Mouse (Mus musculus) left cerebral cortex, adult 2 months (tissue): Measurements from ENCODE around the gene Use1. TPM values are rescaled to one million over a fixed set of nuclear protein-coding genes. Genes with fewer than 3 reads are reported as not detected.

ENCODE experiments used
- DNase-seq, 2 experiments: peaks; one replicate each; pipeline ENCODE4 v3.0.0; 2021 to 2022; ENCODE audit warnings: low spot score in 2 of 2, mixed read lengths in 1 of 2; ENCODE audit errors: extremely low spot score in 1 of 2
- H3K27ac ChIP-seq: fragments of 200-600 bp; 2 replicates; pipeline ENCODE4 v1.8.1; 2022
- H3K4me3 ChIP-seq: fragments of 200-600 bp; 2 replicates; pipeline ENCODE4 v1.8.1; 2022
- CTCF ChIP-seq: fragments of 200-600 bp; IDR thresholded peaks from 2 replicates; pipeline ENCODE4 v1.8.1; 2022; ENCODE audit warnings: antibody characterized with exemption, mild to moderate bottlenecking, moderate library complexity
- intact Hi-C: fragments of 180-260 bp; cut with DNase I; formaldehyde crosslinking; loops from one replicate; pipeline ENCODE4 v1.15.1; 2025
- total RNA-seq, 2 experiments: library from RNA; stranded (reverse); gene quantifications; 2 replicates each; pipeline ENCODE4 v1.2.3; 2021

Use1 gene
- total RNA-seq, 2 experiments from 2014 or later: 110 to 113 TPM

DNA sequence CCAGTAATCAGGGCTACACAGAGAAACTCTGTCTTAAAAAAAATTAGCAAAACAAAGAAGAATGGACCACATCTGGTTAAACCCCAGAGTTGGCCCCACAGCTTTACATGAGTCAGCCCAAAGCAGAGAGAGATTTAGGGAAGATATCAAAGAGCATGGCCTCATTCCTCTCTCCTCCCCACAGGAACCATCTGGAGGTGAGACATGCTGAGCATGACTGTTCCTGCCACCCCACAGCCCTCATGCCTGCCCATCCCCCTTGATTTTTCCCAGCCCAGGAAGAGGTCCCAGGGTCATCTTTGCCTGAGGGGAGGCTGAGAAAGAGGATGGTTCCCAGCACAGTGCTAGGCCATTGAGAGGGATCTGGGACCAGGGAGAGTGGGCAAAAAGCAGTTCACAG is 1.7 kb downstream of the Use1 start:
- TF ChIP-seq CTCF: no peak
- intact Hi-C loops: loop anchor here (5.0 kb wide), 3 partner anchors 96 to 554 kb away; partner anchors contain the start of genes Haus8, Myo9b and Rpl18a

GRCm38 (mm10) chr8:71369040-71369718 is 2.5 kb downstream of the Use1 start:
- Histone ChIP-seq H3K27ac (no peak overlapping the region), H3K4me3 (no peak overlapping the region)
- intact Hi-C loops: loop anchor here (5.0 kb wide), 3 partner anchors 97 to 553 kb away; partner anchors contain the start of genes Haus8, Myo9b and Rpl18a
- DNase-seq: no peak
- no peak for TF ChIP-seq CTCF

More for the DNA sequence above, 1.7 kb downstream of the Use1 start:
- no peak for DNase-seq
- H3K4me3 ChIP-seq: no peak overlapping the region
- H3K27ac ChIP-seq: no peak overlapping the region

GRCm38 (mm10) chr8:71370711-71371235 is 4.1 kb downstream of the Use1 start:
- no peak for TF ChIP-seq CTCF
- Histone ChIP-seq H3K4me3 (peak overlapping the region; percentile 95), H3K27ac (peak overlapping the region; percentile 99)
- DNase-seq: no peak
- intact Hi-C loops: loop anchor here (5.0 kb wide), 1 partner anchor 92 kb away; the partner anchor contains the start of genes Abhd8 and Mrpl34

DNA sequence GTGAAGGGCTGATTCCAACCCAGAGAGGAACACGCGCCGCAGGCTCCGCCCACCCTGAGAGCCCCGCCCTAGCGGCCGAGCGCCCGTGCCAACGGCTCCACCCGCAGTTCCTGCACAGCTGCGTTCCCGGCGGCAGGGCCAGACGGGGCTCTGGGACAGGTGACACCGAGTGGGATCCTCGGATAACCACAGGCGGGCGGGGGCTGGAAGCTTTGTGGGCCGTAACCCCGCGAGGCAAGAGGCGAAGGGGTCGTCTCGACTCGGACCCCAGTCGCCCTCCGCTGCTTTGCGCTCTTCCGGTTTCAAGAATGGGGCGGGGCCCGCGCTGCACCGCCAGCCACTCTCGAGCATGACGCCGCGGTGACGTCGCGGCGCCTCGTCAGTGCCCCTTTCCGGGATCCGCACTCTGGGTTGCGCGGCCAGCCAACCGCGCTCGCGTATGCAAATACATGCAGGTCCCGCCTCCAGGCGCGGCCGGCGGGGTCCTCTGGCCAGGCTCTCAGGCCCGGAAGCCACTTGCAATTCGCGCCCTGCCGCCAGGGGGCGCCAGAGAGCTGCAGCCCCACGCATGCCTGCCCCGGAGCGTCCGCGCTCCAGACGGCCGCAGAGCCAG is 4.7 kb downstream of the Use1 start, which contains the start of gene Ocel1:
Gene Ocel1 (plus strand): TSS at position 63 of the 613 bp plus-strand sequence.
- intact Hi-C loops: loop anchor here (5.0 kb wide), 1 partner anchor 91 kb away; the partner anchor contains the start of genes Abhd8 and Mrpl34
- Histone ChIP-seq H3K4me3 (peak within 1 kb of the TSS; percentile 95), H3K27ac (peak within 1 kb of the TSS; percentile 99)
- peak; percentile 98 to 99 for DNase-seq
- peak; percentile 100 for TF ChIP-seq CTCF

- intact Hi-C loops: loop anchor here (5.0 kb wide), 1 partner anchor 90 kb away; the partner anchor contains the start of genes Abhd8 and Mrpl34
- TF ChIP-seq CTCF: no peak
- H3K27ac ChIP-seq: no peak overlapping the region
- H3K4me3 ChIP-seq: no peak overlapping the region
- DNase-seq: no peak
Observed at GRCm38 (mm10) chr8:71372427-71372826, 5.8 kb downstream of the Use1 start.

GRCm38 (mm10) chr8:71373000-71373399 is 6.4 kb downstream of the Use1 start:
- H3K4me3 ChIP-seq: no peak overlapping the region
- TF ChIP-seq CTCF: no peak
- intact Hi-C loops: loop anchor here (5.0 kb wide), 1 partner anchor 89 kb away; the partner anchor contains the start of genes Abhd8 and Mrpl34
- H3K27ac ChIP-seq: no peak overlapping the region
- no peak for DNase-seq

GRCm38 (mm10) chr8:71374616-71375206 is 8.1 kb downstream of the Use1 start:
- TF ChIP-seq CTCF: no peak
- no peak for DNase-seq
- intact Hi-C loops: loop anchor here (5.0 kb wide), 1 partner anchor 88 kb away; the partner anchor contains the start of genes Abhd8 and Mrpl34
- Histone ChIP-seq H3K27ac (no peak overlapping the region), H3K4me3 (no peak overlapping the region)

- TF ChIP-seq CTCF: no peak; the same call in 1 of the 2 replicates
- DNase-seq: peak; percentile 68 to 78
- intact Hi-C loops: no loop called here
- H3K4me3 ChIP-seq: peak overlapping the region; percentile 42
- peak overlapping the region; percentile 62 for H3K27ac ChIP-seq
Observed at GRCm38 (mm10) chr8:71375581-71376422, 9.2 kb downstream of the Use1 start.

DNA sequence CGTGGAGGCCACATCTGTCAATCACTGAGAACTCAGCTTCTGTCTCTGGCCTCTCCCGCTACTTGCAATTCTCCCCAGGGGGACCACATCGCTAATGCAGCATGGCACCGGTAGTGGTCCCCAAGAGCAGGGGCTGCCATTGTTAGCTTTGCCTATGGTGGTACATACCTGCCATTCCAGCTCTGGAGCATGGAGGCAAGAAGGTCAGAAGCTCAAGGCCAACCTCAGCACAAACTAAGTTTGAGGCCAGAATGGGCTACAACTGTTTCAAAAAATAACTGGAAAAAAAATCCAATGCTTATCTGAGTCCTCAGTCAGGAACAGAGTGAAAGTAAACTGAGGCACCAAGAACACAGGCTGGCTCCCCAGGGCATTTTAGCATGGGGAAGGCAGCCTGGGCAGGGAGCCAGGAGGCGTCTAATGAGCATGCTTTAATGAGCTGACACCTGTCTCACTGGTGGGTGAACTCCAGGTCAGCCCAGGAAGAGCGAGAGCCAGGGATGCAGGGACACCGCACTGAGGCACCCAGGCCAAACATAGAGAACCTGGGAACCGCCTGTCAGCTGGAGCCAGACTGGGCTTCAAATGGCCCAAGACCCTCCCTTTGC is 9.9 kb downstream of the Use1 start:
- TF ChIP-seq CTCF: no peak

DNA sequence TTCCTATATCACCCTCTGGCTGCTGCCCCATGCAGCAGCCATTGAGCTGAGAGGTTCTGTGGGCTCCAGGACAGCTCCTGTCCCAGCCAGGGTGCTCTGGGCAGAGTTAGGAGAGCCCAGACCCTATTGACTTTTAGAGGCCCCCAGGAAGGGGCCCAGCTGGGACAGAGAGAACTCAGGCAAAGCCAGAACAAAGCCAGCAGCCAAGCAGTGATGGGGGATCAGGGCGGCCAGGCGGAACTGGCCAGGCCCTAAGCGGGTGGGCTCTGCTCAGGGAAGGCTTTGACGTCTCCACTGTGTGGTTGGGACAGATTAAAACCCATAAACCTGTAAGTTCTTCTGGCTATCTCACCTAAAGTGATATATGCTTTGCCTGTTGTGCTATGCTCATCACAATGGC is 12.4 kb downstream of the Use1 start:
- no peak for TF ChIP-seq CTCF
- no peak overlapping the region for H3K4me3 ChIP-seq
- no peak for DNase-seq
- intact Hi-C loops: no loop called here
- no peak overlapping the region for H3K27ac ChIP-seq

More for the DNA sequence above, 9.9 kb downstream of the Use1 start:
- DNase-seq: no peak
- intact Hi-C loops: no loop called here
- peak overlapping the region; percentile 42; the same call in 1 of the 2 replicates for H3K4me3 ChIP-seq
- H3K27ac ChIP-seq: peak overlapping the region; percentile 62
